Mouse (Mus musculus) left cerebral cortex, postnatal 14 days (tissue): ENCODE data around the gene 2010111I01Rik. TPM values are rescaled to one million over a fixed set of nuclear protein-coding genes. Genes with fewer than 3 reads are reported as not detected.
A peak's percentile ranks its signal among the peaks of the same experiment; 100 is the strongest.

Source experiments
- DNase-seq, 2 experiments: peaks; one replicate each; pipeline ENCODE4 v3.0.0; 2021 to 2022; ENCODE audit warnings: low spot score in 2 of 2, mixed read lengths in 1 of 2
- intact Hi-C: fragments of 180-260 bp; cut with DNase I; formaldehyde crosslinking; loops from one replicate; pipeline ENCODE4 v1.15.1; 2025
- total RNA-seq, 2 experiments: library from RNA; stranded (reverse); gene quantifications; 2 replicates each; pipeline ENCODE4 v1.2.3; 2021

The 2010111I01Rik gene
- total RNA-seq, 2 experiments from 2014 or later = 80.6 to 105 TPM

GRCm38 (mm10) chr13:63010345-63011090 lies 45.8 kb downstream of the 2010111I01Rik start:
- intact Hi-C loops = no loop called here
- DNase-seq = no peak

DNA sequence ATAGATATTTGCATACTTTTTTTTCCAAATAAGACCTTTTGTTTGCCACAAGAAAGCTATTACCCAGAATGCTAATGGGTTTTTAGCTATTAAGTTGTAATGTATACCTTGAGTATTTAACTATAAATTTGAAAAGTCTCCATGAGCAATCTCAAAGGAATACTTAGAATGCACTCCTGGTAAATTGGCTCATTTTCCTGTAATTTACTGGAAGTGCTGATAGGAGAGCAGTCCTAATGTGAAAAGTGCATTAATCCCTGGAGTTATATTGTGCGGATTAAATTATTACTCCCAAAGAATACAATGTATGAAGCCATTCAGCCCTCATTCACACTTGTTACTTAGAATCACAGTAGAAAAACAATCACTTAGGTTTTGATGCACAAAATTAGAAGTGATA lies 49.7 kb downstream of the 2010111I01Rik start:
- intact Hi-C loops = no loop called here

GRCm38 (mm10) chr13:63015362-63015761 lies 50.7 kb downstream of the 2010111I01Rik start:
- DNase-seq = peak in 1 of 2 experiments; percentile 13
- intact Hi-C loops = no loop called here

More for the DNA sequence above, 49.7 kb downstream of the 2010111I01Rik start:
- DNase-seq = no peak

GRCm38 (mm10) chr13:63016056-63016455 lies 51.4 kb downstream of the 2010111I01Rik start:
- peak; percentile 59 to 82 for DNase-seq
- intact Hi-C loops = no loop called here

GRCm38 (mm10) chr13:63023243-63024217 lies 58.8 kb downstream of the 2010111I01Rik start:
- DNase-seq = no peak
- intact Hi-C loops = no loop called here

DNA sequence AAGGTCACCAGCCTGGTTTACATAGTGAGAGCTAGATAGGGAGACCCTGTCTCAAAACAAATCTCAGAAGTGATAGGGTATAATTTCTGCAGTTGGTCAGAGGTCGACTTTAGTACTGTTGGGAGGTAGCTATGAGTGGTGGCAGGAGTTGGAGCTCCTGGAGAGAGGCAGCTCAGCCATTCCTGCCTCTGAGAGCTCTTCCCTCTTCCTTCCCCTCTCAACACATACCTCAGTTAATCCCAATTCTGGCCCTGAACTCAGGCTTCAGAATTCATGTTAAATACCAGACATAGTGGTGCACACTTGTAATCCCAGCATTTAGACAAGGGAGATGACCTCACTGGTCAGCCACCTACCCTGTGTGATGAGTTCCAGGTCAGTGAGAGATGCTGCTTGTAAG lies 65.3 kb downstream of the 2010111I01Rik start:
- intact Hi-C loops = loop anchor here (5.0 kb wide), 1 partner anchor 88 kb away; no protein-coding TSS in a partner anchor

DNA sequence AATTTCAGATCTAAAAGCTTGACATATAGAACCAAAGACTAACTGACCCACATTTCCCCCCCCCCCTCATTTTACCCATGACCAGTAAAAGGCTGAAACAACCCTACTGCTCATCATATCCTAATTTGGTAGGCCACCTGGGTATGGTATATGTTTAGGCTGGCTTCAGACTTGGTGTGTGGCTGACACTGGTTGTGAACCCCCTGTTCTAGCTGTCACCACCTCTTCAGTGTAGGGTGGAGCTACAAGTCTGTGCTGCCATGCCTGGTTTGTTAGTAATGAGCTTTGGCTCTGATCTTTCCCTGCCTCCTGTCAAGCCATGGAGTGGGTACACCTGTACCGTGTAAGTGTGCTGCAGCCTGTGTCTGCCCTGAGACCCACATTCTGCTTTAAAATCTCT lies 66.6 kb downstream of the 2010111I01Rik start:
- intact Hi-C loops = loop anchor here (5.0 kb wide), 1 partner anchor 89 kb away; no protein-coding TSS in a partner anchor
- DNase-seq = no peak

More for the DNA sequence above, 65.3 kb downstream of the 2010111I01Rik start:
- DNase-seq = no peak

DNA sequence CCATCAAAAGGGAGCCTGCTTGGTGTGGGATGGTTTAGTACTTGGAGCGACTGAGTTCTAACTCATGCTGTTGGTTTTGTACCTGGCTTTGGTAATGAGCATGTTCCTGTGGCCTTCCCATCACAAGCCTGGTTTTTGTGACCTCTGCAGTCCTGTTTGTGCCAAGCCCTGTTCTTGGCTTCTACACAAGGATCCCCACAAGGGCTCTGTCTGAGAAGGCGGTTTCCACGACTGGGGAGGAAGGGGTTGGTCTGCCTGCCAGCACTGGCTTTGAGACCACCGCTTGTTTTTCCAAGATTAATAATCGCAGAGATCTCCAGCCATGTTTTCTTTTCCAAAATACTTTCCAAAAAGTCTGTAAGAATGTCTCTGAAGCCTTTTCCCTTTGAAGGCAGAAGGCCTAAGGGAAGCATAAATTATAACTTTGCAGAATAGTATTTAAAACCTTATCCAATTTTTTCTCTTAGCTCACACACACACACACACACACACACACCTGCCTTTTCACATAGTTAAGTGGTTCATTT lies 67.7 kb downstream of the 2010111I01Rik start:
- intact Hi-C loops = loop anchor here (5.0 kb wide), 1 partner anchor 90 kb away; no protein-coding TSS in a partner anchor
- DNase-seq = no peak

DNA sequence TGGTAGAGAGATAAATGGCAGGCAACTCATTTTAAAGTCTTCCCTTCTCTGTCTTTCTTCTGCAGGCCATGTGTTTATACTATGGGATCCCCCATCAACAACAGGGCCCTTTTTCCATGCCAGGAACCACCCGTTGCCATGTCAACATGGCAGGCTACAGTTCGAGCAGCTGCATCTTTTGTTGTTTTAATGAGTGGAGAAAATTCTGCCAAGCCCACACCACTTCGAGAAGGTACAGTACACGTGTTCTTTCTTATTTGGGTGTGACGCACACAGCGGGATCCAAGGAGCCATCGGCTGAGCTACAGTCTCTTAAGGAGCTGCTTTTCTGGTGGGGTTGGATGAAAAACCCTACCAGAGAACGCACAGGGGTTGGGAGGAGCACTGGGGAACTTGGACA lies 68.3 kb downstream of the 2010111I01Rik start:
- intact Hi-C loops = loop anchor here (5.0 kb wide), 1 partner anchor 91 kb away; no protein-coding TSS in a partner anchor
- peak; percentile 41 to 68 for DNase-seq

DNA sequence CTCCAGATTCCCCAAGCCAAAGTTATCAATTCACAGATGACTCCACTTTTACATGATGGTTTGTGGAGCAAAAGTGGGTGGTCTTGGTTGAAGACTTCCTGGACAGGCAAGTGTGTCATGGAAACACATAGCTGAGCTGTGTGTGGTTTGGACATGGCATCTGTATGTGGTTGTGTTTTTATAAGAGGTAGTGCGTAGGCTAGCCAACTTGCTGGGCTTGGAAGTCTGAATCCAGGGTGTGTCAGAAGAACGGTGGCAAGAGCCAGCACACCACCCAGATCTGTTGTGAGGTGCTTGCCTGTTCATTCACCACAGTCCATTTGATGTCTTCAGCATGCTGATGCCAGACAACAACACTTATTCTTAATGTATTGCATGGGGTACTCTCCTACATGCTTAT lies 68.7 kb downstream of the 2010111I01Rik start:
- no peak for DNase-seq
- intact Hi-C loops = loop anchor here (5.0 kb wide), 1 partner anchor 91 kb away; no protein-coding TSS in a partner anchor

DNA sequence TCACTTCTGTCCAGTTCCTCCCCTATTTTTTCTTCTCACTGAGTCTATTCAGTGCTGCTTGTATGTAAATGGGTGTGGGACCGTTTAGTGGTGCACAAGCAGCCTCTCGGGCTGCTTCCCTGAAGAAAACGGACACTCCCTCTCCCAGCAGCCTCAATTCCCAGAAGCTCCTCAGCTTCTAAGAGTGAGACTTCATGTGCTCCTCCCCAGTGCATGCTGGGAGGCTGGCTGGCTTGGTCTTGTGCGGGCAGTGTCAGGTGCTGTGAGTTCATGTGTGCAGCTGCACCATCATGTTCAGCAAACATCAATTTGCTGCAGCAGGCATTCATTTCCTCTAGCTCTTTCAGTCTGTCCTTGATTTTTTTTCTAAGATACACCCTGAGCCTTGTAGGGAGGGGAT lies 70.0 kb downstream of the 2010111I01Rik start:
- intact Hi-C loops = loop anchor here (5.0 kb wide), 1 partner anchor 92 kb away; no protein-coding TSS in a partner anchor
- DNase-seq = no peak

GRCm38 (mm10) chr13:63037906-63038305 lies 73.2 kb downstream of the 2010111I01Rik start:
- no peak for DNase-seq
- intact Hi-C loops = no loop called here

DNA sequence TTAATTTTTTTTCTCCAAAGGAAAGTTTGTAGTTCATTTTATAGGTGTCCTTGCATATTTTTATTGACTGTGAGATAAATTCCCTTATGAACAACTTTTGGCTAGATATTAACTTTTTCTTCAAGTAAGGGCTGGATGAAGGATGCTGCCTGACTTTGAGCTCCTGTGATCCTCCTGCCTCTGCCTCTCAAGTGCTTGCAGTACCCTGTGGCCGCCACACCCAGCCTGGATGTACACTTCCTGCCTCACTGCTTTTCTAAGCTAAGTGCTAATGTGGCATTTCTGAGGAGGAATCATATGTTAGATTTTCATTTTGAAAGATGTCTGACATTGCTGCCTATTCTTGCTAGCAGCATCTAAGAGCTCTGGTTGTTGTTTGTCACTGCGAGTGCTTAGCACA lies 73.7 kb downstream of the 2010111I01Rik start:
- intact Hi-C loops = no loop called here
- no peak for DNase-seq

GRCm38 (mm10) chr13:63038871-63039270 lies 74.2 kb downstream of the 2010111I01Rik start:
- intact Hi-C loops = no loop called here
- DNase-seq = no peak

DNA sequence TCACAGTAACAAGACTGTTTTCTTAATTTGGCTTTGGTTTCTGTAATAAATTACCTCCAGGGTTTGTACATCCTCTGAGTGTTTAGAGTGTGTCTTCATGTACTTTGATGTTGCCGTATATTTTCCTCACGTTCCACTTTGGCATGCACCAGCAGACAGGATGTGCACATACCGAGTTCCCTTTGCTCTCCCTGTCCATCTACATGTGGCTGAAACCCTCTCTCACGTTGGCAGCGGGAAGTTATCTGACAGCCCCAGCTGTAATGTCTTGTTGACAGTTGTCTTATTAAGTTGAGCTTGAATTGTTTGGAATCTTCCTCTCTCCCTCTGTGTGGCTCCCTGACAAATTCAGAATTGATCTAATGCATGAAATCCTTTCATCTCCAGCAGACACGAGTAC lies 74.6 kb downstream of the 2010111I01Rik start:
- intact Hi-C loops = no loop called here
- no peak for DNase-seq

DNA sequence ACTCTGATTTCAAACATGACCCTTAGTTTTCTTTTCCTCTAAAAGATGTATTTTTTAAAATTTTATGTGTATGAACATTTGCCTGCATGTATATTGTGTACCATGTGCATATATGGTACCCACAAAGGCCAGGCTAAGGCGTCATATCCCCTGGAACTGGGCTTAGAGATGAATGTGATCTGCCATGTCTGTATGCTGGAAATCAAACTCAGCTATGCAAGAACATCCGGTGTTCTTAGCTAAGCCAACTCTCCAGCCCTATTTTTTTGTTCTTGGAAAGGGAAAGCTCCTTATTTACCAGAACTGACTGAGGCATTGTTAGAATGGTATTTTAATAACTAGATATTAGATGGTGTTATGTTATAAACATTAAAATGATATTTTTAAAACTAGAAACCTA lies 75.2 kb downstream of the 2010111I01Rik start:
- no peak for DNase-seq
- intact Hi-C loops = loop anchor here (10.0 kb wide), 1 partner anchor 205 kb away; no protein-coding TSS in a partner anchor

DNA sequence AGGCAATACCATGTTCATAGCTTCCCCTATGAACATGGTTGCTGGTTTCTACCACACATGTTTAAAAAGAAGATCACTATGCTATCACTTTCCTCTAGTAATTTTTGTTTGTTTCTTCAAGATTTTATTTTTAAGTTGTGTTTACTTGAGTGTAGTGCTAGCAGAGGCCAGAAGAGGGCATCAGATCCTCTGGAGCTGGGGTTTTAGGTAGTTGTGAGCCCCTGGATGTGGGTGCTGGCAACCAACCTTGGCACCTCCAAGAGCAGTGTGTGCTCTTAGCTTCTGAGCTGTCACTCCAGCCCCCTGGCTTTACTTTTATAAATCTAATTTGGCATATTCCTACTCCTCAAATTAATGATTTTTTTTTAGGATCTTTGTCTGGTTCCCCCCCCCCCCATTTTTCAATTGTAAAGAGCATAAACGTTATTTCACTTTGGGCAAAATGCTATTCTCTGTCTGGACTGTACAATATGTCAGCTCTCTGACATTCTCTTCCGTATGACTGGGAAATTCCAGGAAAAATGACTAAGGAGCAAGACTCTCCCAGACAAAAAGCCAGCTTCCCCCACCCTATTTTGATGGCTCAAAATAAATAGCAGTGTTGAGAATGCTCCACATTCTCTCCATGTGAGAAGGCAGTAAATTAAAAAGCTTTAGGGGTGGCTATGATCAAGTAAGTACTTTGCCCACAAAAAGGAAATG lies 81.0 kb downstream of the 2010111I01Rik start:
- DNase-seq = no peak
- intact Hi-C loops = loop anchor here (2.0 to 10.0 kb wide), 2 partner anchors 199 to 285 kb away; no protein-coding TSS in a partner anchor

DNA sequence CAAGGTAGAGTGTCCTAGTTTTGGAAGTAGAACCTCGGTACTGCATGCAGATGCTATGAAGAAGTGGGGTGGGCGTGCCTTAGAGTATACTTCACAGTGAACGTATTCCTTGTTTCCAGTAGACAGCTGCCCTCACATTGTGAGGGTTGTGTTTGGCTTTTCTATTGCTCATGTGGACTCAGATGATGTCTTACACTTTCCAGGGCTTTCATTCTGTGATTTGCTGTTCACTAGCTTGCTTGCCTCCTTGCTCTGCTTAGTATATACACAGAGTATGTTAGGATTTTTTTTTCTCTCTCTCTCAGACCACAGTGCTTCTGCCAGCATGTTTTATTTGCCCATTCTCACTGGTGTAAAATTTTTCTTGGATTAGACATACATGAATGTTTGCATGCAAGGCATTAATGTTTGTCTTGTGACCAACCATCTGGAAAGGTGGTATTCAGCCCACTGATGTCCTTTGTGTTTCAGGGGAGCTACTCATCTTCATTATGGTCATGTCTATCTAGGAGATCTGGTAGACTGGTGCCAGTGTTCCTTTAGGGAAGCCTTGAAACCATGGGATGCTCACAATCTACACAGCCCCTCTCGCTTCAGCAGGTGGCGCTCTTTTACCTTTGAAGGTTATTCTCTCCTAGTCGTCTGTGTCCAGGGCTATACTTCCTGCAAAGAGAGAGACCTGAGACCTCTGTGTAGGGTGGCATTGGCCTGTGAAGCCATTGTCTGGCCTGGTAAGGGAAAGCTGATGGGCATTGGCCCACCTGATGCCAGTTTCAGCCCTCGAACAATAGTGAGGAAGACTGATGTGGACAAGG lies 81.7 kb downstream of the 2010111I01Rik start:
- intact Hi-C loops = loop anchor here (2.0 to 10.0 kb wide), 2 partner anchors 198 to 284 kb away; no protein-coding TSS in a partner anchor

More for the DNA sequence above, 81.7 kb downstream of the 2010111I01Rik start:
- DNase-seq = peak; percentile 76 to 77
